Mouse (Mus musculus) liver, embryonic 14 days (tissue): ENCODE measurements around the gene Tbpl2. TPM values are rescaled to one million over a fixed set of nuclear protein-coding genes. Genes with fewer than 3 reads are reported as not detected.

ENCODE experiments used
- polyA plus RNA-seq: library from polyadenylated mRNA; depleted of rRNA; stranded (reverse); fragments of >200 nt; gene quantifications from 2 replicates; pipeline ENCODE4 v1.2.3, GENCODE M21; 2012; rRNA removed

Gene Tbpl2
- polyA plus RNA-seq: not detected in 2 replicates

DNA sequence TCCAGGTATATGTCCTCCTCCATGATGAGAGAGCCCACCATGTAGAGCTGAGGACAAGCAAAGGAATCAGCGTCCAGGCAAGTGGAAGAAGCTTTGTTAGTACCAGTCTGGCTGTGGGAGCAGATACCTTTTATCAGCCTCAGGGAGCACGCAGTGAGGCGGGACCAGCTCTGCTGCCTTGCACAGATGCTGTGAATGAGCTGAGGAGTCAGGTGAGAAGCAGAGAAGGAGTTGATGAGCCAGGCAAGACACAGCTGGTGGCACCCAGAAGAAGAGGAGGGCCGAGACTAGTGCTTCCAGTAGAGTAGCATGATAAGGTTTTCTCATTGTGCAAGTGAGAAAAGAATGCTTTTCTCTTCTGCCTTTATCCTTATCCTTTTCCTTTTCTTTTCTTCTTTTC lies at the start of gene Tbpl2:
TSS of gene Tbpl2 (minus strand) at position 101 of the 400 bp plus-strand sequence.

DNA sequence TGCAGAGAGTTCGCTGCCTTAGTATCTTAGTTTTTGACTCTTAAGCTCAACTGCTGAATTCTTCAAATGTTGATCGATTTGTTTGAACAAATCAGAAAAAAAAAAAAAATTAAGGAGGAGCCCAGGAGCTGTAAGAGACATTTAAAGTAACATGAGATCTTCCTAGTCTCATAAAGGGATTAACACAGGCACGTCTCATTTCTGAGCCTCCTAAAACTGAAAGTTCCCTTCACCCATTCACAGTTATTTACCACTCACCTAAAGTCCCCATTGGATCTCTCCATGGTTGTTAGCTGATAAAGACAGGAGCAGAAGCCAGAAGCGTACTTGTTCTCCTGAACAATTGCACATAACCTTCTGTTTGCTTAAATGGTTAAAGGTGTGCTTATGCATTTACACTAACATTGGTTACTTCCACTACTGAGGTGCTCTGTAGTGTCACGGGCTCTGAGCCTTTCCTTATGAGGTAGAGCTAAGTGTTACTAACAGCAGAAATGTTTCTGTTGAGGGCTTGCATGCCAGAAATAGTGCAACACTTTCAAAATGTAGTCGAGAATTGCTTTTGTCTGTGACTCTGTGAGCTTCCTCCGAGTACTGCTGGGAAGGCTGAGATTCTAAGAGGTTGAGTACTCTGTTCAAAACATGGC lies 46.9 kb downstream of the Tbpl2 start, which contains the start of gene Hnmt:
TSS of gene Hnmt (minus strand) at position 51 of the 647 bp plus-strand sequence.

Other genes with a start within 250 kb of the Tbpl2 start
- gene Hnmt, start 47.2 kb downstream of the Tbpl2 start, polyA plus RNA-seq: 0.14 and 0.30 TPM in 2 replicates
- gene Il1f8, start 56.6 kb upstream of the Tbpl2 start, polyA plus RNA-seq: not detected in 2 replicates
- 0.08 and 0.13 TPM in 2 replicates for gene Il1f9, start 89.9 kb upstream of the Tbpl2 start, polyA plus RNA-seq
- not detected in 2 replicates for gene Il1f6, start 118.8 kb upstream of the Tbpl2 start, polyA plus RNA-seq
- not detected in 2 replicates for gene Il1f5, start 180.4 kb upstream of the Tbpl2 start, polyA plus RNA-seq
- gene Il1f10, start 194.6 kb upstream of the Tbpl2 start, polyA plus RNA-seq: not detected in 2 replicates
- 3.7 and 4.7 TPM in 2 replicates for gene Il1rn, start 240.3 kb upstream of the Tbpl2 start, polyA plus RNA-seq